Mouse (Mus musculus) midbrain, embryonic 13.5 days (tissue): ENCODE measurements around the gene Abcc9. TPM values are rescaled to one million over a fixed set of nuclear protein-coding genes. Genes with fewer than 3 reads are reported as not detected.

Experiments used
- ATAC-seq: fragments of 200-750 bp; cut with Nextera tagmentation; 2 replicates; pipeline ENCODE4 v1.8.0; 2017; ENCODE audit warnings: mild to moderate bottlenecking, moderate TSS enrichment, moderate library complexity
- H3K27ac ChIP-seq: fragments of 300-500 bp; sonication (generic); 2 replicates; pipeline ENCODE4 v1.5.1; 2015; ENCODE audit warnings: inconsistent platforms, mild to moderate bottlenecking, moderate library complexity
- H3K27me3 ChIP-seq: fragments of 300-500 bp; sonication (generic); 2 replicates; pipeline ENCODE4 v1.6.1; 2015; ENCODE audit warnings: mild to moderate bottlenecking, inconsistent platforms
- H3K36me3 ChIP-seq: fragments of 300-500 bp; sonication (generic); 2 replicates; pipeline ENCODE4 v1.6.1; 2015; ENCODE audit warnings: mild to moderate bottlenecking, inconsistent platforms
- H3K4me1 ChIP-seq: fragments of 300-500 bp; sonication (generic); replicated peaks from 2 replicates; pipeline ENCODE4 v1.6.1; 2015; ENCODE audit warnings: inconsistent platforms
- H3K4me2 ChIP-seq: fragments of 300-500 bp; sonication (generic); replicated peaks from 2 replicates; pipeline ENCODE4 v1.6.1; 2015; ENCODE audit warnings: moderate library complexity, mild to moderate bottlenecking, inconsistent platforms
- H3K4me3 ChIP-seq: fragments of 300-500 bp; sonication (generic); replicated peaks from 2 replicates; pipeline ENCODE4 v1.5.1; 2015; ENCODE audit warnings: mild to moderate bottlenecking, inconsistent platforms
- H3K9ac ChIP-seq: fragments of 300-500 bp; sonication (generic); replicated peaks from 2 replicates; pipeline ENCODE4 v1.6.1; 2015; ENCODE audit warnings: mild to moderate bottlenecking, inconsistent platforms
- H3K9me3 ChIP-seq: fragments of 300-500 bp; sonication (generic); 2 replicates; pipeline ENCODE4 v1.6.1; 2016; ENCODE audit warnings: mild to moderate bottlenecking, inconsistent platforms
- WGBS: fragments of 180-500 bp; shearing (Covaris S2); methylation state at CpG from one replicate; pipeline ENCODE4 v1.1.7; 2015; 5-methylcytosine and 5-hydroxymethylcytosine counted together
- polyA plus RNA-seq: library from polyadenylated mRNA; unstranded; fragments of >200 nt; fragmentation: Nextera tagmentation; extraction: Ambion mirVana; gene quantifications from 2 replicates; pipeline ENCODE4 v1.2.1, GENCODE M21; 2015

Abcc9 gene
- polyA plus RNA-seq, 1 experiment from 2014 or later: 2.7 TPM

DNA sequence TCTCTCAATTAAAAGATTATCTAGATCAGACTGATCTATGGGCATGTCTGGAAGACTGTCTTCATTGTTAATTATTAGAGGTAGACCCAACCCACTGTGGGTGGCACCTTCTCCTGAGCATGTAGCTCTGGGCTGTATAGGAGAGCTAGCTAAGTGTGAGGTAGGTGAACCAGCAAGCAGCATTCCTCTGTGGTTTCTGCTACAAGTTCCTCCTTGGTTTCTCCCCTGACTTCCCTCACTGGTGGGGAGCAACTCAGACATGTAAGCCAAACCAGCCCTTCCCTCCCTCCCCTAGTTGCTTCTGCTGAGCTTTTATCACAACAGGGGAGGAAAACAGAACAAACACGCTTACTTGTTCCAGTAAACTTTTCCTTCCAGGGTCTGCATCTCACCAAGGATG is 49.9 kb downstream of the Abcc9 start:
- Histone ChIP-seq H3K9me3 (no peaks in the 10 kb centered on the region), H3K4me1 (no peaks in the 10 kb centered on the region), H3K27ac (no peak overlapping the region), H3K27me3 (no peaks in the 10 kb centered on the region), H3K9ac (no peak overlapping the region), H3K36me3 (no peaks in the 10 kb centered on the region), H3K4me3 (no peak overlapping the region), H3K4me2 (no peak overlapping the region)
- WGBS: 100% methylated on average over 1 of the region's 1 CpGs
- no peak for ATAC-seq

- no peak overlapping the region for H3K4me2 ChIP-seq
Observed at GRCm38 (mm10) chr6:142649331-142649730, 52.8 kb downstream of the Abcc9 start.

DNA sequence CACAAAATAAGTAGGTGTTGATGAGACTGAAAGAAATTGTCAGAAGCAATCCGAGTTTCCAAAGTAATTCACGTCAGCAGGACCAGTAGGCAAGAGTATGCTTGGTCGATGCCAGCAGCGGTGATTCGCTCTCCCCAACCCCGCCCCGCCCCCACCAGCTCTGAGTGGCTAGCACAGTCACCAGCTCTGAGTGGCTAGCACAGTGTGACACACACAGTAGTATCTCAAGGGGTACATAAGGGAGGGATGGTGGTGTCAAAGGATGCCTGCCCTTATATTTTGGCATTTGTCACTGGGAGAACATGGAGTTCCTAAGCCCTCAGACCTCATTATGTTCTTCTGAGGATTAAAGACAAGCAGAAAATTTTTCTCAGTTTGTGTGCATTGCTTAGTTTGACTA is 56.6 kb downstream of the Abcc9 start:
- Histone ChIP-seq H3K4me3 (no peak overlapping the region), H3K4me1 (no peaks in the 10 kb centered on the region), H3K27ac (no peak overlapping the region), H3K9ac (no peak overlapping the region), H3K36me3 (no peaks in the 10 kb centered on the region), H3K27me3 (no peaks in the 10 kb centered on the region), H3K4me2 (no peak overlapping the region), H3K9me3 (no peaks in the 10 kb centered on the region)
- WGBS: 83% methylated on average over 7 of the region's 7 CpGs
- no peak for ATAC-seq

More at GRCm38 (mm10) chr6:142649331-142649730, 52.8 kb downstream of the Abcc9 start:
- no peaks in the 10 kb centered on the region for H3K36me3 ChIP-seq
- no peaks in the 10 kb centered on the region for H3K4me1 ChIP-seq
- no peaks in the 10 kb centered on the region for H3K27me3 ChIP-seq
- H3K4me3 ChIP-seq: no peak overlapping the region
- WGBS: 89% methylated on average over 3 of the region's 3 CpGs
- H3K9me3 ChIP-seq: no peaks in the 10 kb centered on the region
- no peak overlapping the region for H3K27ac ChIP-seq
- H3K9ac ChIP-seq: no peak overlapping the region
- ATAC-seq: no peak

- Histone ChIP-seq H3K27me3 (no peaks in the 10 kb centered on the region), H3K4me3 (no peak overlapping the region), H3K4me1 (no peaks in the 10 kb centered on the region), H3K27ac (no peak overlapping the region), H3K9ac (no peak overlapping the region), H3K4me2 (no peak overlapping the region), H3K36me3 (no peaks in the 10 kb centered on the region), H3K9me3 (no peaks in the 10 kb centered on the region)
- 88% methylated on average over 10 of the region's 10 CpGs for WGBS
- no peak for ATAC-seq
Observed at GRCm38 (mm10) chr6:142639301-142639700, 62.8 kb downstream of the Abcc9 start.

DNA sequence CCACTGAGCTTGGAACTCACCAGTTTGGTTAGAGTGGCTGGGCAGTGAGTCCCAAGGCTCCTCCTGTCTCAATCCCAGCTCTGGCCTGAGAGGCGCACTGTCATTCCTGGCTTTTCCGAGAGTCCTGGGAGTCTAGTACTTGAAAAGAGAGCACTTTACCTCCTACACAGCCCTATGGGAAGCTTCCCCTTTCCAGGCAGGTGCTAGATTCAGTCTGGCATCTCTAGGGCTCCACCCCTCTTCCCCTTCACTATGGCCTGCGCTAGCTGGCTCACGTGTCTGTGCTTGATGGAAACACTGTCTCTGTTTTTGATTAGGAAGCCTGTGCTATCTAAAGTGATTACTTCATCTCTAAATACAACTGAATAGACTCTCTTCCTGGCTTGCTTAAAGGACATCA is 66.5 kb downstream of the Abcc9 start:
- no peak for ATAC-seq

GRCm38 (mm10) chr6:142635185-142635583 is 66.9 kb downstream of the Abcc9 start:
- ATAC-seq: peak; percentile 37; the same call in 1 of the 2 replicates
- H3K9me3 ChIP-seq: no peaks in the 10 kb centered on the region
- no peaks in the 10 kb centered on the region for H3K27me3 ChIP-seq
- no peaks in the 10 kb centered on the region for H3K4me1 ChIP-seq
- no peak overlapping the region for H3K27ac ChIP-seq
- no peaks in the 10 kb centered on the region for H3K36me3 ChIP-seq
- H3K4me3 ChIP-seq: no peak overlapping the region
- no peak overlapping the region for H3K9ac ChIP-seq
- H3K4me2 ChIP-seq: no peak overlapping the region

More for the DNA sequence above, 66.5 kb downstream of the Abcc9 start:
- 71% methylated on average over 4 of the region's 4 CpGs for WGBS
- no peaks in the 10 kb centered on the region for H3K36me3 ChIP-seq
- no peak overlapping the region for H3K9ac ChIP-seq
- H3K4me2 ChIP-seq: no peak overlapping the region
- H3K27me3 ChIP-seq: no peaks in the 10 kb centered on the region
- no peaks in the 10 kb centered on the region for H3K4me1 ChIP-seq
- H3K9me3 ChIP-seq: no peaks in the 10 kb centered on the region
- no peak overlapping the region for H3K4me3 ChIP-seq
- H3K27ac ChIP-seq: no peak overlapping the region

GRCm38 (mm10) chr6:142634530-142635184 is 67.5 kb downstream of the Abcc9 start:
- Histone ChIP-seq H3K9me3 (no peaks in the 10 kb centered on the region), H3K27ac (no peak overlapping the region), H3K4me3 (no peak overlapping the region), H3K4me2 (no peak overlapping the region), H3K9ac (no peak overlapping the region), H3K4me1 (no peaks in the 10 kb centered on the region), H3K27me3 (no peaks in the 10 kb centered on the region), H3K36me3 (no peaks in the 10 kb centered on the region)
- 72% methylated on average over 10 of the region's 10 CpGs for WGBS
- ATAC-seq: no peak

DNA sequence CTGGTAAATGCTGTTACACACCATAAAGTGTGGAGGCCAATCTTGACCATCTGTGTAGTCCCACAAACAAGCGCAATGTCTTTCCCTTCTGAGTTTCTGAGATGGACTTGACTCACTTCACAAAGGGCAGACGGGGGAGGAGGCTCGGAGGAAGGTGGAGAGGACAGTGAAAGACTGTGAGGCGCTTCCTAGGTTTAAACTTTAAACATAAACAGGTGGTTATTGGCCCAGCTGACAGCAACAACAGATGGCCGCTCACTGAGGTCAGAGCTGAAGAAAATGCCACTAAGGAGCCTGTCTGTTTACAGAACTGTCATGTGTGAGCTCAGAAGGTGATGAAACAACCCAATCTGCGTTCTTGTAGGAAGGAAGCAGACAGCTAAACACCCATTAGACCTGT is 78.8 kb downstream of the Abcc9 start:
- no peak overlapping the region for H3K4me3 ChIP-seq
- no peaks in the 10 kb centered on the region for H3K36me3 ChIP-seq
- H3K27ac ChIP-seq: no peak overlapping the region
- H3K4me2 ChIP-seq: no peak overlapping the region
- H3K4me1 ChIP-seq: no peaks in the 10 kb centered on the region
- no peak for ATAC-seq
- H3K27me3 ChIP-seq: no peaks in the 10 kb centered on the region
- no peak overlapping the region for H3K9ac ChIP-seq
- no peaks in the 10 kb centered on the region for H3K9me3 ChIP-seq
- 86% methylated on average over 6 of the region's 6 CpGs for WGBS

- no peak overlapping the region for H3K27ac ChIP-seq
- no peak for ATAC-seq
- H3K4me2 ChIP-seq: no peak overlapping the region
- no peaks in the 10 kb centered on the region for H3K36me3 ChIP-seq
- H3K4me3 ChIP-seq: no peak overlapping the region
- no peaks in the 10 kb centered on the region for H3K27me3 ChIP-seq
- no peaks in the 10 kb centered on the region for H3K4me1 ChIP-seq
- 44% methylated on average over 3 of the region's 3 CpGs for WGBS
- no peaks in the 10 kb centered on the region for H3K9me3 ChIP-seq
- no peak overlapping the region for H3K9ac ChIP-seq
Observed at GRCm38 (mm10) chr6:142616659-142617058, 85.5 kb downstream of the Abcc9 start.

GRCm38 (mm10) chr6:142614324-142614723 is 87.8 kb downstream of the Abcc9 start:
- no peak overlapping the region for H3K27ac ChIP-seq
- 87% methylated on average over 10 of the region's 10 CpGs for WGBS
- no peak for ATAC-seq

DNA sequence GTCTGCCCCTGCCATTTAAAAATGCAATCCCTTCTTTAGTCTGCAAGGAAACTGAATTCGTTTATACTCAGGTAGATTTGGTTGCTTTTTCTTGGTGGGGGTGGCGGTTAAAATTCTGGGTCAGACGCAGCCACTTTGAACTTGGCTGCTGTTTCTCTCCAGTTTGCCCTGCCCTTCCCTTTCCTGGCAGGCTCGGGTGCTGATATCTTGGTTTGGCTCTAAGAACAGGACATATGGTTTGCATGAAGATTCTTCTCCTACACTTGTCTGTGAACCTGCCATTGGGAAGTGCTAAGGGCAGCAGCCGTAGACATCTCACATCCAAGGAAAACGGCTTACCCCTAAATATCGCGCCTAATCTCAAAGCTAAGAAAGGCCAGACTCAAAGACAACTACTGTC is 89.7 kb downstream of the Abcc9 start:
- no peak overlapping the region for H3K27ac ChIP-seq
- no peak overlapping the region for H3K9ac ChIP-seq
- no peaks in the 10 kb centered on the region for H3K27me3 ChIP-seq
- H3K9me3 ChIP-seq: no peaks in the 10 kb centered on the region
- ATAC-seq: no peak
- H3K4me1 ChIP-seq: no peaks in the 10 kb centered on the region
- H3K4me2 ChIP-seq: no peak overlapping the region
- H3K4me3 ChIP-seq: no peak overlapping the region
- 90% methylated on average over 8 of the region's 8 CpGs for WGBS
- H3K36me3 ChIP-seq: no peaks in the 10 kb centered on the region

More at GRCm38 (mm10) chr6:142614324-142614723, 87.8 kb downstream of the Abcc9 start:
- no peaks in the 10 kb centered on the region for H3K36me3 ChIP-seq
- no peaks in the 10 kb centered on the region for H3K9me3 ChIP-seq
- H3K4me1 ChIP-seq: no peaks in the 10 kb centered on the region
- H3K4me2 ChIP-seq: no peak overlapping the region
- H3K9ac ChIP-seq: no peak overlapping the region
- H3K27me3 ChIP-seq: no peaks in the 10 kb centered on the region
- H3K4me3 ChIP-seq: no peak overlapping the region

- Histone ChIP-seq H3K4me2 (no peak overlapping the region), H3K27me3 (no peaks in the 10 kb centered on the region), H3K9ac (no peak overlapping the region), H3K9me3 (no peaks in the 10 kb centered on the region), H3K27ac (no peak overlapping the region), H3K4me1 (no peaks in the 10 kb centered on the region), H3K4me3 (no peak overlapping the region), H3K36me3 (no peaks in the 10 kb centered on the region)
- WGBS: 70% methylated on average over 9 of the region's 9 CpGs
- ATAC-seq: no peak
Observed at GRCm38 (mm10) chr6:142609401-142610373, 92.4 kb downstream of the Abcc9 start.
